Mouse (Mus musculus): ENCODE measurements around the gene Slc44a5. TPM values are rescaled to one million over a fixed set of nuclear protein-coding genes. Genes with fewer than 3 reads are reported as not detected.
"Not testable (repeated sequence)": the region's sequence is repeated elsewhere in the genome, so short reads cannot be mapped to it uniquely, and the experiment has no call there.

The Slc44a5 gene
- total RNA-seq, 2 experiments from 2014 or later, result 2.8 to 3.0 TPM

DNA sequence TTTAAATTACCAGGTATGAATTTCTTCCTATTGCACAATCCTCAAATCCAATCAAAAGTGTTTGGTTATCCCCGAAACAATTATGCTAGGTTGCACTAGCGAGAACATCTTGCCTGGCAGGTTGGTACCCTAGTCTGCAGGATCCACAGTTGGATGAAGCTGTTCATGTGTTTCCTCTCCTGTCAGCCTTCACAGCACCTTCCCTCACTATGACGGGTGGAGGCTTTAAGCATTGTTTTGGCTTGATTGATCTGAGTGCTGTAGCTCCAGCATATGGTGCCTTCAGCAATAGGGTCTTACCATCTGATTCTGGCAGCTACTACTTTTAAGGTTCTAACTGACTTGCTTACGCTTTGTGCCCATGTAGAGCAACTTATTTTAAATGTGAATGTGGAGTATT is 176.5 kb downstream of the Slc44a5 start:
- no peak for DNase-seq (ENCODE audit: low spot score in 2 of 2)

DNA sequence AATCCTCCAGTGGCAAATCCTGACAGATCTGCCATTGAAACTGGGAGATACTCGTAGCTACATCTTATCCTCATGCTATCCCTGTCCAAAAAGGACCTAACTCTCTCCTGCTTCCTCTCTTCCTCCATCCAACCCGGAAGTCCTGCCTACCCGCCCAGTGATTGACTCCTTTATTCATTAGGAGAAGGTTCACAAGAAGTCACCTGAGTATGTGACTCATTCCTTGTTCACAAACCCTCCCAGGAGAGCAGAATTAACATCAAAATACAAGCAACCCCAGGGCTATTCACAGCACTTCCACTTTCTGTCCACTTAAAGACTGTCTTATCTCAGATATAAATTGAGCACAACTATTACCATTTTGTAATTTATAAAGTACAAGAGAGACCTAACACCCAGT is 180.3 kb downstream of the Slc44a5 start:
- DNase-seq (ENCODE audit: low spot score in 2 of 2), result not testable (repeated sequence)

DNA sequence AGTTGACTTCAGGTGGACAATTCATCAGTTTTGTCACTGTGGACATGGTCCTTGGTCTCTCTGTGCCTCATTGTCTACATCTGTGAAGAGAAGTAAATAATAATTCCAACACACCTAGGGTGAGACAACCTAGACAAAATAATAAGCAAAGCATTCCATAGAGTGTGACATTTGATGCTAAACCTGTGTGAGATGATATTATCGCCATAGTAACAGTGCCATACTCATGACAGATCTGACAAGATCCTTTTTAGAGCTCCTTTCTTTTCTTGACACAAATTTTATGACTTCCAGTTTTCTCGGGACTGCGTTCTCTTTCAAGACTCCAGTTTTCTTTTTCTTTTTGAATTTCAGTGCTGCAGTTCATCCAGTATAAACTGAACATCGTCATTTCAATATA is 192.6 kb downstream of the Slc44a5 start:
- DNase-seq (ENCODE audit: low spot score in 2 of 2), result no peak

DNA sequence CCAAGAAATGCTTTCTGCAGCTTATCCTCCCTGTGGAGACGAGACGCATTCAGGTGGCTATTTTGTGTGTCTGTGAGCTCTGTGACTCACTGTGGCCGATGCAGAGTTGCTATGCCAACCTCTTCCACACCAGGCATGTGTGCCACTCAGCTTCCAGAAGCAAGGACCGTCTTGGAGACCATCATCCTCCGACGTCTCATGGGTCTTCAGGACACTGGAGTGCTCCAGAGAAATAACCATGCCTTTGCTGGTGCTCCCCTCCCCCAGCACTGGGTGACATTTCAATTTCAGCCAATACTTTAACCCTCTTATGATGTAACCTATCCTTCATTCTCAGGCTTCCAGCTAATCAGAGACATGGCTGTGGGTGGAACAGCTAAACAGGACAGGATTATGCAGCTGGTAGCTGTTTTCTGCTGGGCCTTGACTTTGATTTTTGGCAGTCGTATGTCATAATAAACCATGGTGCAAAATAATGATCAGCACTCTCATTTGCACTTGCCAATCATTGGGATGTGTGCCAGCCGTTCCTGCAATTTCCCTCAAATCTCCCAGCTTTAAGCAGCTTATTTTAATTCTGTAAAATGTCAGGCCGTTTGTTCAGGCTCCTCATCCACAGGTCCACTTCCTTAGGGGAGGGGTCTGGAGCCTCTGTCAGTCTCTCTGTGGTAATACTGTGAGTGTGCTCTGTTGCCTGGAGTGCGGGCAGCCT is 198.8 kb downstream of the Slc44a5 start:
- DNase-seq (ENCODE audit: low spot score in 2 of 2), result no peak

DNA sequence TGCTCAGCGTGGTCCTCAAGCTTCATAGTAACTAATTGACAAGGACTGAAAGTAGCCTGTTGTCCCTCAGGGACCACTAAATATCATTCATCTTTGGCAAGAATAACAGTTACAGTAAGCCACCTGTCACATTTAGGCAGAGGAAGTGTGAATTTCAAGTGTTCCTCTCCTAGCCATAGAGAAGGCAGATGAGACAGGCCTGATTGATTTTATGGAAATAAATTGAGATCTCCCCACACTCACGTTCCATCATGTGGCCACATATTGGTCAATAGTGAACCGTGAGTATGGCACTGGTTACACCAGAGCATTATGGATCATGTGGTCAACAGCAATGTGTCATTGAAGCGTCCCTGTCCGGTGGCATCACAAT is 199.3 kb downstream of the Slc44a5 start:
- DNase-seq (ENCODE audit: low spot score in 2 of 2), result no peak

GRCm38 (mm10) chr3:154173556-154173955 is 200.3 kb downstream of the Slc44a5 start:
- no peak for DNase-seq (ENCODE audit: low spot score in 2 of 2)

- DNase-seq (ENCODE audit: low spot score in 2 of 2), result no peak
Observed at GRCm38 (mm10) chr3:154174031-154174430, 200.8 kb downstream of the Slc44a5 start.

DNA sequence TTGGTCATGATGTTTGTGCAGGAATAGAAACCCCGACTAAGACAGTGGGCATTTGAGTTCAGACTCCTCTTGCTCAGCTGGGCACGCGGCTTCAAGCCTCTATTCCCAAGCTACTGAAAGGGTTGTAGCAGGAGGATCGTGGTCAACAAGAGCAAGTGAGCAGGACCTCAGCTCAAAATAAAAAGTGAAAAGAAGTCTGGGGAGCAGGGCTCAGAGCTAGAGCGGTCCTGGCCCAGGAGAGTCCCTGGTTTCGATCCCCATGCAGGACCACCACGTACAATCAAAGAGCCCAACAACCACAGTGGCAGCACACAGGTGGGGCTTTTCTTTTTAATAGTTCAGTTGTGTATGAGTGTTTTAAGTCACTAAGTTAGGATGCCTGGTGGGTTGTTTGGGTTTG is 201.5 kb downstream of the Slc44a5 start:
- no peak for DNase-seq (ENCODE audit: low spot score in 2 of 2)

GRCm38 (mm10) chr3:154177665-154178305 is 204.5 kb downstream of the Slc44a5 start:
- no peak for DNase-seq (ENCODE audit: low spot score in 2 of 2)

DNA sequence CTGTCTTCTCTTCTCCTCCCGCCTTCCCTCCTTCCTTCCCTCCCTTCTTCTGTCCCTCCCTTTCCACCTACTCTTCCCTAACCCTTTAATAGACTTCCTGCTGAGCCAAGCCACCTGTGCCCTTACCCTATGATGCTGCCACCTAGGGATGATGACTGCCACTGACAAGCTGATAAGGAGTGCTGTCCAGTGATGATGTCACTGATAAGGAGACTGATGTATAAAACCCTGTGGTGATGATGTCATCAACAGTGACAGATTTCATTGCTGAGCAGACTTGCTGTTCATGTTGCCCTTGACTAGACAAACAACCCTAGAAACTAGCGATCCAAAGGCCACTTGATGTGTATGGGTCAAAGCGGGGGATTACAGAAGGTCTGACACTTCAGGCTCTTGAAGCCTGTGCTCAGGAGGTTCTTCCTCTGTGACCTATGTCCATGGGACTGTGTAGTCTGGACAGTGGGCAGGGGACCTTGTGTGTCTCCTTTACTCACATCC is 206.2 kb downstream of the Slc44a5 start:
- DNase-seq (ENCODE audit: low spot score in 2 of 2), result no peak

DNA sequence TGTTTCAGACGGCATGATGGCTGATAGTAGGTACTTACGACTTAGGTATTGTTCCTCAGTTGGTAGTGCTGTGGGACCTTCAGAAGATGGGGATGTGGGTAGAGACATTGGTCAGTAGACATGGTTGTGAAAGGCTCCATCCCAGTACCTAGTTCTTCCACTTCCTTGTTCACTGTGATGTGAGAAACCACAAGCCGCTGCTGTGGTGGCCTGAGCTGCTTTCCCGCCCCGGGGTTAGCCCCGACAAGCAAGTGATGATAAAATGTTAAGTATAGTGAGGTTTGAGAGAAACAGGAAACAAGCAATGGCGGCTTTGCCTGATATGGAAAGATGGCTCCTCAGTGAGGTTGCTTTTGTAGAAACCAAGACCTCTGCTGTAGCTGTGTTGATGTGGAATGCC is 209.8 kb downstream of the Slc44a5 start:
- no peak for DNase-seq (ENCODE audit: low spot score in 2 of 2)

DNA sequence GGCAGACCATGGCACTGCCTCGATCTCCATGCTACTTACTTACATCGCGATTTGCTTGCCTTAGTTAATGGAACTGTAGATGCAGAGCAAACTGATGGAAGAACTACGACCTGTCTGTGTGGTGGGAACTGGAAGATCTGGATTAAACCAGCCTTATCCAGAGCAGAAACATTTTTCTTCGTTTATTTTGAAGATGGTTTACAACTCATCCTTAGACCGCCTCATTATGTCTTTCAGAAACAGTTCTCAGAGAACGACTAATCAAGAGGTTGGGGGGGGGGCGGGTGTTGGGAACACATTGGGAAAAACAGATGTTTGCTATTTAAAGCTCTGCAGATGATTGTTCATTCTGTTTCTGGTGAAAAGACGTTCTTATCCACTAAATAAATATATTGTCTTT is 210.7 kb downstream of the Slc44a5 start:
- DNase-seq (ENCODE audit: low spot score in 2 of 2), result no peak

DNA sequence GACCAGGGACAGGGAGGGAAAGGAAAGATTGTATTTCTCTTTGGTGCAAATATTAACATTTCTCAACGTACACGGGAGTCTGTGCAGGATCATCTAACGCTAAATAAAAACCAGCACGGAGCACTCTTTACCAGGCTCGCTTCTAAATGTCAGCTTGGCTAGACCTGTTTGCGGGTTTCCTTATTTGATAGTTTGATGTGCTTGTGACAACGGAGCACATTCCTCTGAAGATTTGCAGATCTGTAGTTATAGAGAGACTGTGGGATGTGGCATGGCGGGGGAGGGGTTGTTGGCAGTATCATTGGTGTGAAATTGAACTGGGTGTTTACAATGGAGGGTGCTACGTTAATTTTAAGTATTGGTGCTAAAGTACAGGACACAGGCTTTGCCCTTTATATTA is 215.4 kb downstream of the Slc44a5 start:
- no peak for DNase-seq (ENCODE audit: low spot score in 2 of 2)

- no peak for DNase-seq (ENCODE audit: low spot score in 2 of 2)
Observed at GRCm38 (mm10) chr3:154192328-154193030, 219.2 kb downstream of the Slc44a5 start.

DNA sequence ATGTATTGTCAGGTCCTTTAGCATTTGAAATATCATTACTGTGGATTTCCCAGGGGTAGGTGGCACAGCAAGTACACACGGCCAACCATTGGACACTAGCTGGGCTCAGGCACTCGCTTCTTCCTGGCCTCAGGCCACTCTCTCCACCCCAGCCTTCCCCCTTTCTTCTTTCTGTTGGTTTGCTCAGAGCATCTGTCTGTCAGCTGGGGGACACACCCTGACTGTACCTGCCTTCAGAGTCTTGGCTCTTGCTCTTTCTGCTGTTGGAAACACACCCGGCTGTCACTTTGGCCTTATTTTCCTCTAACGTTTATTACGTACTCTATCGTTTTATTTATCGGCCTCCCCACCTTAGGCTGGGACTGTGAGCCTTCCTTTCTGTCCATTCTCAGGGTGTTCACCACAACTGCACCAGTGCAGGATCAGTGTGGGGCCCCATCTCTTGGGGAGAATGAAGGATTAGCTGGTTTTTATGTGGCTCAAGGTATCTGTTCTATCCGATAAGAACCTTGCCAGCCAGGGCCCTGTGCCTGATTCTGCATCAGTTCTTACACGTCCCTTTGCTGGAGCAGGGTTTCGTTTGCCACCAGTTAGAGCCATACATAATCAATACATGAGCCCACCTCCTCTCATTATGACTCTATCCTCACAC is 220.1 kb downstream of the Slc44a5 start:
- DNase-seq (ENCODE audit: low spot score in 2 of 2), result no peak

- no peak for DNase-seq (ENCODE audit: low spot score in 2 of 2)
Observed at GRCm38 (mm10) chr3:154200422-154200828, 227.2 kb downstream of the Slc44a5 start.

DNA sequence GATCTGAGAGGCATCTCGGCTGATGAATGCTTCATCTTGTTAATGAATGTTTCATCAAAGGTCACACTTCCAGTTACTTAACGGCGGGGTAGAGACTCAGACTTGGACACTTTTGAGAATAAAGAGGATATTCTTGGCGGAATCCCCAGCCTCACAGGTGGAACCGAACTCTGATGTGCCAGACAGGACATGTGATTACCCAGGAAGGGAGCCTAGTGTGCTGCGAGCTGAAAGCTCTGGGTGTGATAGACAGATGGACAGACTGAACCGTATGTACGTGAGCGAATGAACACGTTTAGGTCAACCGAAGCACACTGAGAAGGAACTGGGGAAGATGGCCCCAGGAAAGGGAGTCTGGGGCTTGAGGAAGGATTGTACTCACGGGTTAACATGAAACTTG is 228.6 kb downstream of the Slc44a5 start:
- DNase-seq (ENCODE audit: low spot score in 2 of 2), result no peak

- no peak for DNase-seq (ENCODE audit: low spot score in 2 of 2)
Observed at GRCm38 (mm10) chr3:154202383-154202782, 229.1 kb downstream of the Slc44a5 start.

GRCm38 (mm10) chr3:154208479-154208878 is 235.2 kb downstream of the Slc44a5 start:
- DNase-seq (ENCODE audit: low spot score in 2 of 2), result no peak

DNA sequence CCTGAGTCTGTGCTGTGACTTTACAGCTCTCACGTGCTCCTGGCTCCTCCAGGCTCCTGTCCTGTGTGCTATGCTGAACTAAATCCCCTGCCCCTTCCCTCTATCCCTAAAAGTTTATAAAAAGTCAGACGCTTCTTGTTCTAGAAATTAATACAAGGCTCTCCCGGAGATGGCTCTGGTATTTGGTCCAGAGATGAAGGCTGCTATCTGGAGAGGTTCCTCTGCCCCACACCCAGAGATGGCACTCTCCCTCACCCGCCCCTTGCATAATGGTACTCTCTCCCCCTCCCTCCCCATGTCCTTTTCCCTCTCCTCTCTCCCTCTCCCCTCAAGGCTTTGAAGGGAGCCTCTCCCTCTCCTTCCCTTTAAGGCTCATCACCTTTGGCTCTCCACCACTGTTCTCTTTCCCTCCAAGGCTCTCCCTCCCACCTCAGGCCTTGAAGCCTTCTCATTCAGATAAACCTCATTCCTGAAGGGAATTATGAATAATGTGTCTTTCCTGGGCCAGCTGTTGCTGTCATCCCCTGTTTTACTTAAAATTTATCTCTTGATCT is 236.0 kb downstream of the Slc44a5 start:
- DNase-seq (ENCODE audit: low spot score in 2 of 2), result no peak

DNA sequence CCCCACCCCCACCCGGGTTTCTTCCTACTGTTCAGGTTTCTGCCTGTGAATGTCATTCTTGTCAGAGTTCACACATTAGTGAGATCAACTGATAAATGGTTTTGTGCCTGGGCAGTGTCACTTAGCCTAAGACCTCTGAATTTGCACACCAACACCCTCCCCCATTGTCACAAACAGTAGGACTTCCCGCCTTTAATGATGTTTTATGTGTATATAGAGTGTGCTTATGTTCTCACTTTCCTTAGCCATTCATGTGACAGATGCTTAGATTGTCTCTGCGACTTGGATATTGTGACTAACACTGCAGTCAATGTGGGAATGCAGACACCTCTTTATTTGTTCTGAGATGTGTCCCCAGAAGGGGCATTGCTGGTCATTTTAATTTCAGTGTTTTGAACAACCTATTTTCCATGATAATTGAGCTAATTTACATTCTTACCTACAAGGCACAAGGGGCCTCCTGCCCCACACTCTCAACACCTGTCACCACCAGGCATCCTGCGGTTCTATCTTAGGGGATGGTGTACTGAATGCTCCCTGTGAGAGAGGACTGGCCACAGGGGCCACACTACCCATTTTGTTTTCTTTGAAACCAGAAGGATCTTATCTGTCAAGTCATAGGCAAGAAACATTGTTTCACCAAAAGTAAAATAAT is 236.7 kb downstream of the Slc44a5 start:
- DNase-seq (ENCODE audit: low spot score in 2 of 2), result no peak

All from gastrocnemius, postnatal 4 days (tissue).